Mouse (Mus musculus): ENCODE data around the gene Rnf208. TPM values are rescaled to one million over a fixed set of nuclear protein-coding genes. Genes with fewer than 3 reads are reported as not detected.

The Rnf208 gene
- polyA plus RNA-seq, 1 experiment from 2014 or later, result 2.4 TPM

- 71% methylated on average over 4 of the region's 4 CpGs for WGBS (ENCODE audit: insufficient replicate concordance)
- no peak overlapping the region for H3K4me3 ChIP-seq
- H3K36me3 ChIP-seq, result peaks cover 33% of the 10 kb centered on the region
- ATAC-seq, result no peak
- no peak overlapping the region for H3K9ac ChIP-seq
- no peaks in the 10 kb centered on the region for H3K9me3 ChIP-seq (replicated peaks)
- peaks cover 11% of the 10 kb centered on the region for H3K27me3 ChIP-seq (replicated peaks)
- H3K4me1 ChIP-seq, result peaks cover 78% of the 10 kb centered on the region
- no peak overlapping the region for H3K4me2 ChIP-seq
- H3K27ac ChIP-seq, result peak overlapping the region; percentile 64; the same call in 1 of the 2 replicates
Measured at GRCm38 (mm10) chr2:25267746-25268309, 25.8 kb downstream of the Rnf208 start.

- ATAC-seq, result peak; percentile 92
- under 1% methylated on average over 55 of the region's 55 CpGs for WGBS (ENCODE audit: insufficient replicate concordance)
- peaks cover 47% of the 10 kb centered on the region for H3K4me1 ChIP-seq
- peak within 1 kb of the TSS; percentile 92 for H3K9ac ChIP-seq
- peak within 1 kb of the TSS; percentile 96 for H3K4me2 ChIP-seq
- H3K27me3 ChIP-seq (replicated peaks), result no peaks in the 10 kb centered on the region
- H3K4me3 ChIP-seq, result peak within 1 kb of the TSS; percentile 92
- H3K27ac ChIP-seq, result peak within 1 kb of the TSS; percentile 94
- peaks cover 71% of the 10 kb centered on the region for H3K36me3 ChIP-seq
- no peaks in the 10 kb centered on the region for H3K9me3 ChIP-seq (replicated peaks)
Measured at GRCm38 (mm10) chr2:25271827-25272511, 29.9 kb downstream of the Rnf208 start, which contains the start of the genes Ssna1 and Anapc2. Gene Ssna1 (minus strand): TSS chr2:25272438. Gene Anapc2 (plus strand): TSS chr2:25272478.

GRCm38 (mm10) chr2:25272515-25272914 is 30.5 kb downstream of the Rnf208 start:
- peak; percentile 58 for ATAC-seq
- H3K9ac ChIP-seq, result peak overlapping the region; percentile 92
- WGBS (ENCODE audit: insufficient replicate concordance), result under 1% methylated on average over 29 of the region's 29 CpGs

GRCm38 (mm10) chr2:25273010-25273409 is 31.0 kb downstream of the Rnf208 start:
- peak overlapping the region; percentile 94 for H3K27ac ChIP-seq
- peak overlapping the region; percentile 92 for H3K4me3 ChIP-seq
- H3K9ac ChIP-seq, result peak overlapping the region; percentile 92
- ATAC-seq, result no peak
- H3K9me3 ChIP-seq (replicated peaks), result no peaks in the 10 kb centered on the region
- H3K4me1 ChIP-seq, result peaks cover 37% of the 10 kb centered on the region
- H3K27me3 ChIP-seq (replicated peaks), result no peaks in the 10 kb centered on the region
- peak overlapping the region; percentile 96 for H3K4me2 ChIP-seq
- peaks cover 80% of the 10 kb centered on the region for H3K36me3 ChIP-seq
- WGBS (ENCODE audit: insufficient replicate concordance), result 28% methylated on average over 16 of the region's 16 CpGs

More at GRCm38 (mm10) chr2:25272515-25272914, 30.5 kb downstream of the Rnf208 start:
- peak overlapping the region; percentile 92 for H3K4me3 ChIP-seq
- H3K27me3 ChIP-seq (replicated peaks), result no peaks in the 10 kb centered on the region
- H3K4me2 ChIP-seq, result peak overlapping the region; percentile 96
- no peaks in the 10 kb centered on the region for H3K9me3 ChIP-seq (replicated peaks)
- peak overlapping the region; percentile 94 for H3K27ac ChIP-seq
- H3K36me3 ChIP-seq, result peaks cover 77% of the 10 kb centered on the region
- H3K4me1 ChIP-seq, result peaks cover 42% of the 10 kb centered on the region

GRCm38 (mm10) chr2:25278928-25279882 is 37.1 kb downstream of the Rnf208 start:
- peaks cover 99% of the 10 kb centered on the region for H3K36me3 ChIP-seq
- H3K27ac ChIP-seq, result no peak overlapping the region
- no peak overlapping the region for H3K4me3 ChIP-seq
- peak; percentile 46; the same call in 1 of the 2 replicates for ATAC-seq
- no peaks in the 10 kb centered on the region for H3K9me3 ChIP-seq (replicated peaks)
- H3K27me3 ChIP-seq (replicated peaks), result no peaks in the 10 kb centered on the region
- WGBS (ENCODE audit: insufficient replicate concordance), result 57% methylated on average over 13 of the region's 13 CpGs
- no peak overlapping the region for H3K9ac ChIP-seq
- H3K4me1 ChIP-seq, result no peaks in the 10 kb centered on the region
- no peak overlapping the region for H3K4me2 ChIP-seq

GRCm38 (mm10) chr2:25285551-25285950 is 43.5 kb downstream of the Rnf208 start:
- H3K9ac ChIP-seq, result no peak overlapping the region
- H3K4me2 ChIP-seq, result no peak overlapping the region
- ATAC-seq, result no peak
- peaks cover 20% of the 10 kb centered on the region for H3K4me1 ChIP-seq
- no peak overlapping the region for H3K27ac ChIP-seq
- WGBS (ENCODE audit: insufficient replicate concordance), result 81% methylated on average over 2 of the region's 2 CpGs
- H3K4me3 ChIP-seq, result no peak overlapping the region
- H3K9me3 ChIP-seq (replicated peaks), result no peaks in the 10 kb centered on the region
- H3K36me3 ChIP-seq, result peaks cover 58% of the 10 kb centered on the region
- H3K27me3 ChIP-seq (replicated peaks), result peaks cover 29% of the 10 kb centered on the region

- Histone ChIP-seq H3K4me1 (peaks cover 20% of the 10 kb centered on the region), H3K4me2 (peak overlapping the region; percentile 21), H3K4me3 (no peak overlapping the region), H3K27me3 (replicated peaks) (peaks cover 37% of the 10 kb centered on the region), H3K36me3 (peaks cover 50% of the 10 kb centered on the region), H3K9me3 (replicated peaks) (no peaks in the 10 kb centered on the region), H3K9ac (no peak overlapping the region), H3K27ac (no peak overlapping the region)
- ATAC-seq, result peak; percentile 43; the same call in 1 of the 2 replicates
- 8% methylated on average over 1 of the region's 1 CpGs for WGBS (ENCODE audit: insufficient replicate concordance)
Measured at GRCm38 (mm10) chr2:25286314-25286713, 44.3 kb downstream of the Rnf208 start.

DNA sequence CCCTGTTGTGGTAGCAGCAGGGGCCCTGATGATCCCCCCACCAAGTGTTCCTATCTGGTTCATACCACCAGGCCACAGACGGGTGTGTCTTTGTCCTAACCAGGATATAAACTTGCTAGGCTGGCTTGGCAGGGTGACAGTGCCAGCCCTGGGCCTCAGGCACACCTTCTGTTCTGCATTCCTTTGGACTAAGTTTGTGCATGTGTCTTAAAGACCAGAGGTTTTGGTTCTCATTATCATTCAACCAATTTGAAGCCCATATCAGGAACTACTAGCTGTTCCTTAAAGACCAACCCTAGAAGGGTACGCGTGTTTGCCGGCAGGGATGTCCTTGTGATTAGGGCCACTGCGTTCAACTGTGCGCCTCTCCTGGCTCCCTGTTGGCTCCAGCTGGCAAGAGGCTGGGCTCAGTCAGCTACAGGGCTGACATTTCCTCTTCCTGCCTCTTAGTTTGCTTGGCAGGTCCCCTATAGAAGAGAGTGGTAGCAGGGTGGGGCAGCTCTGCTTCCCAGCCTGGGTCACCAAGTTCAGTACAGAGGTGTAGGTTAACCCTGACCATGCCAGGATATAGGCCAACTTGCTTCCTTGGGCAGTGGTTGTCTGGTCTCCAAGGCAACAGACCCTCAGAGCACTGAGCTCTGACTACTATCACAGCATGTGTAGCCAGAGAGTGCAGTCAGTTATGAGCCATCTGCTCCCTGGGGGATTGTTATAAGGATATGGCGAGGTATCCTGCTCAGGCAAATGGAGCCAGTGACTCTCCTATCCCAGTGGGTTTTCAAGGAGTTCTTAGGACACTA is 45.0 kb downstream of the Rnf208 start:
- Histone ChIP-seq H3K27ac (no peak overlapping the region), H3K4me3 (no peak overlapping the region), H3K4me2 (peak overlapping the region; percentile 21), H3K4me1 (peaks cover 25% of the 10 kb centered on the region), H3K36me3 (peaks cover 45% of the 10 kb centered on the region), H3K9me3 (replicated peaks) (no peaks in the 10 kb centered on the region), H3K9ac (no peak overlapping the region), H3K27me3 (replicated peaks) (peaks cover 44% of the 10 kb centered on the region)
- WGBS (ENCODE audit: insufficient replicate concordance), result 33% methylated on average over 7 of the region's 7 CpGs
- ATAC-seq, result peak; percentile 56; the same call in 1 of the 2 replicates

DNA sequence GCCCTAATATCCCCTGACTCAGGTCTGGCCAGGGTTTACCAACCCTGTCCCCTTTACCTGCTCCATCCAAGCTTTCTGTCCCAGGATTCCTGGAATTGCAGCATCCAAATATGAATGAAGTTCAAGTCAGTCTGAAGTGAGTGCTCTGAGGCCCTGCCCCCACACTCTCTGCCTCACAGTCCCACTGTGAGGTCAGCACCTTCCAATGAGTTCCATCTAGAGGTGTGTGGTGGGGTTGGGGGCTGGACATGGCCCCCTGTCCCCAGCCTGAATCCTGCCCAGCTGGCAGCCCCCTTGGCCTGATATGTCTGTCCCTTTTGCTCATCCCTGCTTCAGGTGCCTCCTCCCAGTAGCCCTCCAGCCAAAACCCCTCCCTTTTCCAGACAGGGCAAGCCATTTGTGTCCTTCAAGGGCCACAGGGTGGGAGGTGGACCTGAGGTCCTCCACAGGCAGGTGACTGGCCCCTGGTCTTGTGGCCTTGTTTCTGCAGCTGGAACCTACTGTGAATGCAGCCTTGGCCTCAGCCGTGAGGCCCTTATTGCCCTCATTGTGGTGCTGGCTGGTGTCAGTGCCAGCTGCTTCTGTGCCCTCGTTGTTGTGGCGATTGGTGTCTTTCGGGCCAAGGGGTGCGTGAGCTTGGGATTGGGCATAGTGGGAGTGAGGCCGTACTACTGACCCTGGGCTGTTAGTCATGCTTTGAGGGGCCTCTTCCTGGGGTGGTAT is 46.0 kb downstream of the Rnf208 start, which contains the start of gene Tmem210:
TSS of gene Tmem210 (plus strand) at position 219 of the 723 bp plus-strand sequence.
- peaks cover 31% of the 10 kb centered on the region for H3K4me1 ChIP-seq
- peaks cover 34% of the 10 kb centered on the region for H3K36me3 ChIP-seq
- no peak for ATAC-seq
- H3K4me3 ChIP-seq, result no peak within 1 kb of the TSS
- H3K27me3 ChIP-seq (replicated peaks), result peaks cover 54% of the 10 kb centered on the region
- H3K9me3 ChIP-seq (replicated peaks), result no peaks in the 10 kb centered on the region
- no peak within 1 kb of the TSS for H3K9ac ChIP-seq
- WGBS (ENCODE audit: insufficient replicate concordance), result 79% methylated on average over 6 of the region's 6 CpGs
- H3K4me2 ChIP-seq, result peak within 1 kb of the TSS; percentile 21; the same call in 1 of the 2 replicates
- no peak within 1 kb of the TSS for H3K27ac ChIP-seq

DNA sequence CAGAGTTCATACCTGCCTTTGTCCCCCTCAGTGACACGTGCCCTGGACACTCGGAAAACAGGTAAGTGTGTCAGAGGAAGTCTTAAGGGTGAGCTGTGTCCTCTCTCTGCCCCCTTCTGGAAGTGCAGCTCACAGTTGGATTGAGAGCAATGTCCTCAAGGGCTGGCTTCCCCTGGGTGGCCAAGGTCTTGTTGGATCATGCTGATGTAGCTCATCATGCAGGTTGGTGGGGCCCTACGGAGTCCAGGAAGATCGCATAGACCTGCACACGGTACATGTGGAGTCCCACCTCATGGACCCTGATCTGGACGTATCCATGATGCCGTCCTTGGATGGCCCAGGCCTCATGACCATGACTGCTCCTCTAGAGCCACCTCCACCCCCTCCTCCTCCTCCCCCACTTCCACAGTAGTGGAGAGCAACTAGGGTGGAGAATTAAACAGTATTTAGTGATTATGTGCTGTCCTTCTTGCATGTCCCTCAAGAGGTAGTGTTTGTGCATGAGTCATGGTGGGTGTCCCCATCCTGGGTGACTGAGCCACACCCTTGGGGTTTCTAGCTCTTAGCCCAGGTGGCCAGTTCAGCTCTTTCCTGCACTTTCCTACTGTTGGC is 46.8 kb downstream of the Rnf208 start:
- WGBS (ENCODE audit: insufficient replicate concordance), result 68% methylated on average over 7 of the region's 7 CpGs
- Histone ChIP-seq H3K4me3 (no peak overlapping the region), H3K9ac (no peak overlapping the region), H3K36me3 (peaks cover 26% of the 10 kb centered on the region), H3K4me1 (peaks cover 31% of the 10 kb centered on the region), H3K9me3 (replicated peaks) (no peaks in the 10 kb centered on the region), H3K27me3 (replicated peaks) (peaks cover 62% of the 10 kb centered on the region), H3K4me2 (no peak overlapping the region), H3K27ac (no peak overlapping the region)
- no peak for ATAC-seq

All from liver, embryonic 12.5 days (tissue).